Mouse (Mus musculus) liver, postnatal 0 days (tissue): ENCODE results near the gene Nr4a1.

Experiments used
- CTCF ChIP-seq: sonication (generic); IDR thresholded peaks from 2 replicates; pipeline ENCODE4 v1.5.1; 2016; ENCODE audit warnings: antibody characterized with exemption, low read depth
- EP300 ChIP-seq: IDR thresholded peaks from 2 replicates; pipeline ENCODE4 v1.6.1; 2016; ENCODE audit warnings: antibody characterized with exemption, low read depth, mild to moderate bottlenecking

- TF ChIP-seq CTCF (no peak), EP300 (no peak)
Observed at GRCm38 (mm10) chr15:101306459-101306858, 52.4 kb downstream of the Nr4a1 start.
